Mouse (Mus musculus) thymus, adult 2 months (tissue): Measurements from ENCODE around the gene Ttn.

Experiments used
- CTCF ChIP-seq: fragments of 200-500 bp; IDR thresholded peaks from 2 replicates; pipeline ENCODE4 v1.5.1; 2012; ENCODE audit warnings: mild to moderate bottlenecking, control low read depth, low read length, moderate library complexity, borderline replicate concordance; ENCODE audit not compliant: control insufficient read depth, poor library complexity, insufficient read depth; ENCODE audit errors: extremely low read depth
- POLR2A ChIP-seq: fragments of 200-500 bp; IDR thresholded peaks from 2 replicates; pipeline ENCODE4 v1.6.1; 2012; ENCODE audit warnings: mild to moderate bottlenecking, low read length, control low read depth, moderate library complexity; ENCODE audit not compliant: control insufficient read depth, poor library complexity, insufficient read depth; ENCODE audit errors: extremely low read depth

- TF ChIP-seq CTCF (no peak), POLR2A (no peak)
Measured at GRCm38 (mm10) chr2:76850066-76850465, 132.3 kb downstream of the Ttn start.
